Mouse (Mus musculus): Measurements from ENCODE around the gene Mvd. TPM values are rescaled to one million over a fixed set of nuclear protein-coding genes. Genes with fewer than 3 reads are reported as not detected.
A peak's percentile ranks its signal among the peaks of the same experiment; 100 is the strongest.

The Mvd gene
- polyA plus RNA-seq, 1 experiment = 17.0 TPM

DNA sequence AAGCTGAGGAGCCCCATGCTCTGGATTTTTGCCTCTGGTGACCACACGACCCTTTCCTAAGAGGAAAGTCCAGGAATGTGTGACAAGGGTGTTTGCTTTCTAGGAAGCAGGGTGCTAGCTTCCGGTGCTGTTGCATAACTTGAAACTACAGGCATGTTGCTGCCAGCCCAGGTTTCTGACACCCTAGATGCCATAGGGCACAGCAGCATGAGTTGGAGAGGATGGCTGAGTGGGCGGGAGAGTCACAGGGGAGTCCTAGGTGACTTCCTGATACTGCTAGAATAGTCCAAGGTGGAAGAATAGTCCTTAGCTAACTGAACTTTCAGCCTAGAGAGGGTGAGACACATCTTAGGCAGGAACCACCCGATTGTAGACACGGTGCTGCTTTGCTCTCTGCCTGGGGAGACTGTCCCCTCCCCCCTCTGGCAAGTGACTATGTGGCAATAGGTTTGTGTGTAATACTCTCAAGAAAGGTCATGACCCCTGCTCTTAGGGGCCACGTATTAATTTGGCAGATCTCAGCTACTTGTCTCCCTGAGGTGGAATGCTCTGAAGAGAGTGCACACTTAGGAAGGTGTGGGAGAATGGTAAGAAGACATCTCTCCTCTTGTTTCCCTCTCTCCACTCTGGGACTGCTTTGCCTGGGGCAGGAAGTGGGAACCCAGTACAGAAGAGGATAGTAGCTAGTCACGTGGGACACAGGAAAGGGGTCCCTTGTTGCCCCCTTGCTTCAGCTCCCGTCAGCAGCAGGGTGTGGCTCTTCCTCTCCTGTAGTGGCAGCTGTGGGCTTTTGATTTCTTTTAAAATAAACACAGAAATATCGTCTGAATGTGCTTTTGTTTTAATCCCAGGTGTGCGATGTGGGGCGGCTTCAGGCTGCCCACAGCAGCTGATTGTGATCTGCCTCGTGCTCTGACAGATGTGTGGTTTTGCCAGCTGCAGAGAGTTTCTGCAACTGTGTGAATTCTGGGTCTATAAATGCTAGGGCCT lies 20.7 kb upstream of the Mvd start:
- TF ChIP-seq CTCF (IDR thresholded peaks at IDR 0.05; ENCODE audit: extremely low read depth, insufficient read depth, insufficient read length, insufficient replicate concordance) (no peak), POLR2A (IDR thresholded peaks at IDR 0.05; ENCODE audit: low read depth, low read length) (no peak)
- Histone ChIP-seq H3K36me3 (ENCODE audit: control insufficient read depth, insufficient read depth, low read length) (peaks cover 24% of the 10 kb centered on the region), H3K27ac (ENCODE audit: insufficient read depth, low read length) (peak overlapping the region; percentile 16; the same call in 1 of the 2 replicates), H3K4me3 (ENCODE audit: extremely low read depth, insufficient read depth, insufficient read length) (no peak overlapping the region), H3K27me3 (ENCODE audit: control insufficient read depth, insufficient read depth, low read length) (no peaks in the 10 kb centered on the region), H3K4me1 (ENCODE audit: control insufficient read depth, insufficient read depth, insufficient read length) (peaks cover 23% of the 10 kb centered on the region)
- DNase-seq (ENCODE audit: low read depth in 1 of 2, low spot score in 2 of 2) = no peak
- 24% methylated on average over 12 of the region's 12 CpGs for WGBS

- Histone ChIP-seq H3K27ac (ENCODE audit: insufficient read depth, low read length) (no peak overlapping the region), H3K4me3 (ENCODE audit: extremely low read depth, insufficient read depth, insufficient read length) (no peak overlapping the region), H3K4me1 (ENCODE audit: control insufficient read depth, insufficient read depth, insufficient read length) (peaks cover 23% of the 10 kb centered on the region), H3K27me3 (ENCODE audit: control insufficient read depth, insufficient read depth, low read length) (no peaks in the 10 kb centered on the region), H3K36me3 (ENCODE audit: control insufficient read depth, insufficient read depth, low read length) (peaks cover 15% of the 10 kb centered on the region)
- no peak for TF ChIP-seq CTCF (IDR thresholded peaks at IDR 0.05; ENCODE audit: extremely low read depth, insufficient read depth, insufficient read length, insufficient replicate concordance)
- TF ChIP-seq POLR2A (IDR thresholded peaks at IDR 0.05; ENCODE audit: low read depth, low read length) = no peak
- WGBS = 87% methylated on average over 8 of the region's 8 CpGs
- no peak for DNase-seq (ENCODE audit: low read depth in 1 of 2, low spot score in 2 of 2)
Measured at GRCm38 (mm10) chr8:122462510-122462909, 19.3 kb upstream of the Mvd start.

GRCm38 (mm10) chr8:122461473-122462148 lies 18.4 kb upstream of the Mvd start:
- Histone ChIP-seq H3K27ac (ENCODE audit: insufficient read depth, low read length) (no peak overlapping the region), H3K36me3 (ENCODE audit: control insufficient read depth, insufficient read depth, low read length) (peaks cover 8% of the 10 kb centered on the region), H3K4me3 (ENCODE audit: extremely low read depth, insufficient read depth, insufficient read length) (no peak overlapping the region), H3K4me1 (ENCODE audit: control insufficient read depth, insufficient read depth, insufficient read length) (peaks cover 23% of the 10 kb centered on the region), H3K27me3 (ENCODE audit: control insufficient read depth, insufficient read depth, low read length) (no peaks in the 10 kb centered on the region)
- WGBS = 65% methylated on average over 11 of the region's 11 CpGs
- TF ChIP-seq CTCF (IDR thresholded peaks at IDR 0.05; ENCODE audit: extremely low read depth, insufficient read depth, insufficient read length, insufficient replicate concordance) (no peak), POLR2A (IDR thresholded peaks at IDR 0.05; ENCODE audit: low read depth, low read length) (no peak)
- DNase-seq (ENCODE audit: low read depth in 1 of 2, low spot score in 2 of 2) = no peak

- H3K4me3 ChIP-seq (ENCODE audit: extremely low read depth, insufficient read depth, insufficient read length) = peak within 1 kb of the TSS; percentile 50; the same call in 1 of the 2 replicates
- H3K36me3 ChIP-seq (ENCODE audit: control insufficient read depth, insufficient read depth, low read length) = peaks cover 2% of the 10 kb centered on the region; the same call in 1 of the 2 replicates
- WGBS = 7% methylated on average over 56 of the region's 56 CpGs
- TF ChIP-seq POLR2A (IDR thresholded peaks at IDR 0.05; ENCODE audit: low read depth, low read length) = no peak
- TF ChIP-seq CTCF (IDR thresholded peaks at IDR 0.05; ENCODE audit: extremely low read depth, insufficient read depth, insufficient read length, insufficient replicate concordance) = no peak
- peaks cover 23% of the 10 kb centered on the region for H3K4me1 ChIP-seq (ENCODE audit: control insufficient read depth, insufficient read depth, insufficient read length)
- peak in 1 of 2 experiments; percentile 62 for DNase-seq (ENCODE audit: low read depth in 1 of 2, low spot score in 2 of 2)
- H3K27ac ChIP-seq (ENCODE audit: insufficient read depth, low read length) = no peak within 1 kb of the TSS
- no peaks in the 10 kb centered on the region for H3K27me3 ChIP-seq (ENCODE audit: control insufficient read depth, insufficient read depth, low read length)
Measured at GRCm38 (mm10) chr8:122460524-122461472, 17.6 kb upstream of the Mvd start, which contains the start of gene Snai3. TSS of gene Snai3 (minus strand) at chr8:122460733.

DNA sequence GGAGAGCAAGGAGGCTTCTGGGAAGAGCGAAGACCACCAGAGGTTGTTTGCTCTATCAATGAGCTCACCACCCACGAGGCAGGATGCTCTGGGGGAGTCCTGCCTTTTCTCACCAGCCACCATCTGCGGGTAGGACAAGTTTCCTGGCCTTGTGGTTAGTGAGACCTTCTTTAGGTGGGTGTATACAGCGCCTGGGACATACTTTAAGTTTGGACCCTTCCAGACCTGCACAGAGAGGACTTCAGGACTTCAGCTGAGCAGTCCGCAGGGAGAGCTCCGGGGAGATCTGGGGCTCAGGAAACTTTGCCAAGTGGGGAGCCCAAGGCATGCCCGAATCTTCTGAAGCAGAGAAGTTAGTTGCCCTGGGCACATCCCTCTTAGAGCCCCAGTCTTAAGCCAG lies 16.8 kb upstream of the Mvd start:
- peak overlapping the region; percentile 50; the same call in 1 of the 2 replicates for H3K4me3 ChIP-seq (ENCODE audit: extremely low read depth, insufficient read depth, insufficient read length)
- H3K27me3 ChIP-seq (ENCODE audit: control insufficient read depth, insufficient read depth, low read length) = no peaks in the 10 kb centered on the region
- H3K36me3 ChIP-seq (ENCODE audit: control insufficient read depth, insufficient read depth, low read length) = no peaks in the 10 kb centered on the region
- peaks cover 23% of the 10 kb centered on the region for H3K4me1 ChIP-seq (ENCODE audit: control insufficient read depth, insufficient read depth, insufficient read length)
- H3K27ac ChIP-seq (ENCODE audit: insufficient read depth, low read length) = no peak overlapping the region
- DNase-seq (ENCODE audit: low read depth in 1 of 2, low spot score in 2 of 2) = no peak
- TF ChIP-seq CTCF (IDR thresholded peaks at IDR 0.05; ENCODE audit: extremely low read depth, insufficient read depth, insufficient read length, insufficient replicate concordance) (no peak), POLR2A (IDR thresholded peaks at IDR 0.05; ENCODE audit: low read depth, low read length) (no peak)
- 20% methylated on average over 7 of the region's 7 CpGs for WGBS

Data from spleen, adult 2 months (tissue).